Mouse (Mus musculus) testis, adult 2 months (tissue): ENCODE measurements around the gene Bag6. TPM values are rescaled to one million over a fixed set of nuclear protein-coding genes. Genes with fewer than 3 reads are reported as not detected.
A peak's percentile ranks its signal among the peaks of the same experiment; 100 is the strongest.

Source experiments
- H3K27ac ChIP-seq: fragments of 200-500 bp; 2 replicates; pipeline ENCODE4 v1.5.1; 2012; ENCODE audit warnings: low read depth, low read length; ENCODE audit not compliant: control insufficient read depth, insufficient read depth
- H3K27me3 ChIP-seq: fragments of 200-500 bp; 2 replicates; pipeline ENCODE4 v1.6.1; 2012; ENCODE audit warnings: mild to moderate bottlenecking, low read length, moderate library complexity; ENCODE audit not compliant: control insufficient read depth, insufficient read depth
- H3K36me3 ChIP-seq: fragments of 200-500 bp; 2 replicates; pipeline ENCODE4 v1.6.1; 2012; ENCODE audit warnings: mild to moderate bottlenecking, low read length; ENCODE audit not compliant: control insufficient read depth, insufficient read depth
- H3K4me1 ChIP-seq: fragments of 200-500 bp; 2 replicates; pipeline ENCODE4 v1.6.1; 2012; ENCODE audit warnings: low read length; ENCODE audit not compliant: control insufficient read depth, insufficient read depth
- H3K4me3 ChIP-seq: fragments of 200-500 bp; 2 replicates; pipeline ENCODE4 v1.5.1; 2012; ENCODE audit warnings: low read depth, mild to moderate bottlenecking, low read length, moderate library complexity, mixed read lengths; ENCODE audit not compliant: control insufficient read depth
- CTCF ChIP-seq: fragments of 200-500 bp; IDR thresholded peaks from 2 replicates; pipeline ENCODE4 v1.5.1; 2012; ENCODE audit warnings: low read depth, mild to moderate bottlenecking, inconsistent platforms, low read length, moderate library complexity; ENCODE audit not compliant: control insufficient read depth, insufficient read depth, insufficient replicate concordance
- POLR2A ChIP-seq: fragments of 200-500 bp; IDR thresholded peaks from 2 replicates; pipeline ENCODE4 v1.6.1; 2012; ENCODE audit warnings: low read depth, mild to moderate bottlenecking, inconsistent platforms, low read length, moderate library complexity; ENCODE audit not compliant: control insufficient read depth
- polyA plus RNA-seq: library from polyadenylated mRNA; depleted of rRNA; stranded (reverse); fragments of >200 nt; gene quantifications from 2 replicates; pipeline ENCODE4 v1.2.3, GENCODE M21; 2012

Bag6 gene
- polyA plus RNA-seq, 1 experiment: 709 TPM

- H3K27me3 ChIP-seq: no peaks in the 10 kb centered on the region
- H3K27ac ChIP-seq: no peak overlapping the region
- H3K4me1 ChIP-seq: no peaks in the 10 kb centered on the region
- H3K36me3 ChIP-seq: no peaks in the 10 kb centered on the region; the same call in 1 of the 2 replicates
- H3K4me3 ChIP-seq: no peak overlapping the region
- TF ChIP-seq POLR2A: no peak
- TF ChIP-seq CTCF: no peak
These were observed 31.7 kb upstream of the Bag6 start for GRCm38 (mm10) chr17:35103221-35103690.

- Histone ChIP-seq H3K27ac (no peak overlapping the region), H3K4me3 (no peak overlapping the region), H3K36me3 (no peaks in the 10 kb centered on the region; the same call in 1 of the 2 replicates), H3K4me1 (peaks cover 2% of the 10 kb centered on the region), H3K27me3 (no peaks in the 10 kb centered on the region)
- TF ChIP-seq POLR2A (no peak), CTCF (no peak)
These were observed 30.9 kb upstream of the Bag6 start for GRCm38 (mm10) chr17:35104079-35104478.

DNA sequence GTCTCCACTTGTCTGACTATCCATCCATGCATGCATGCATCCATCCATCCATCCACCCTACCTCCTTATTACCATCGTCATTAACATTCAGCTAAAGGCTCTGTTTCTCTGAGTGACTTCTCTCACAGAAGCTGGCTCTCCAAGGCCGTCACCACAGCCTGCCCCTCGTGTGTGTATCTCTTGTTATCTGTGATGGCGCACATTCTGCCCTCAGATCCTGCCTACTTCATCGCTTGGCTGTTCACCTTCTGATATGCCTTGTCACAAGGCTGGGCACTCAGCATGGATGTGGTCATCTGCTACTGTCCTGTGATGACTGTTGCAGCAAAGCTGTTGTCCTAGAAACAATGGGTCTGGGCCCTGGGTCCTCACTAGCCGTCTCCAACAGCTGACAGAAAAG lies 30.2 kb upstream of the Bag6 start:
- H3K36me3 ChIP-seq: no peaks in the 10 kb centered on the region; the same call in 1 of the 2 replicates
- H3K4me3 ChIP-seq: no peak overlapping the region
- H3K27me3 ChIP-seq: no peaks in the 10 kb centered on the region
- no peak overlapping the region for H3K27ac ChIP-seq
- TF ChIP-seq CTCF: no peak
- TF ChIP-seq POLR2A: no peak
- H3K4me1 ChIP-seq: peaks cover 2% of the 10 kb centered on the region

GRCm38 (mm10) chr17:35105740-35106389 lies 29.1 kb upstream of the Bag6 start:
- no peak overlapping the region for H3K27ac ChIP-seq

GRCm38 (mm10) chr17:35106522-35106921 lies 28.5 kb upstream of the Bag6 start:
- Histone ChIP-seq H3K27ac (no peak overlapping the region), H3K36me3 (no peaks in the 10 kb centered on the region; the same call in 1 of the 2 replicates), H3K4me1 (peaks cover 5% of the 10 kb centered on the region), H3K27me3 (no peaks in the 10 kb centered on the region), H3K4me3 (no peak overlapping the region)
- TF ChIP-seq CTCF (no peak), POLR2A (no peak)

More at GRCm38 (mm10) chr17:35105740-35106389, 29.1 kb upstream of the Bag6 start:
- Histone ChIP-seq H3K4me1 (peaks cover 5% of the 10 kb centered on the region), H3K36me3 (no peaks in the 10 kb centered on the region; the same call in 1 of the 2 replicates), H3K4me3 (no peak overlapping the region), H3K27me3 (no peaks in the 10 kb centered on the region)
- TF ChIP-seq POLR2A: no peak
- TF ChIP-seq CTCF: peak; percentile 35; the same call in 1 of the 2 replicates

GRCm38 (mm10) chr17:35108097-35108496 lies 26.9 kb upstream of the Bag6 start, which contains the start of gene Ly6g5c:
Gene Ly6g5c, plus strand, starts transcription at chr17:35108279.
- TF ChIP-seq CTCF: no peak
- TF ChIP-seq POLR2A: no peak
- Histone ChIP-seq H3K27me3 (no peaks in the 10 kb centered on the region), H3K4me3 (no peak within 1 kb of the TSS), H3K27ac (no peak within 1 kb of the TSS), H3K4me1 (peaks cover 5% of the 10 kb centered on the region), H3K36me3 (no peaks in the 10 kb centered on the region)

- Histone ChIP-seq H3K4me1 (peaks cover 5% of the 10 kb centered on the region), H3K27me3 (no peaks in the 10 kb centered on the region), H3K27ac (no peak overlapping the region), H3K36me3 (no peaks in the 10 kb centered on the region), H3K4me3 (no peak overlapping the region)
- TF ChIP-seq CTCF (no peak), POLR2A (no peak)
These were observed 23.2 kb upstream of the Bag6 start for GRCm38 (mm10) chr17:35111774-35112173.

GRCm38 (mm10) chr17:35115046-35116019 lies 19.6 kb upstream of the Bag6 start, which contains the start of gene Ly6g5b:
Gene Ly6g5b, minus strand, starts transcription at chr17:35115428.
- no peak within 1 kb of the TSS for H3K27ac ChIP-seq
- H3K4me3 ChIP-seq: no peak within 1 kb of the TSS
- H3K36me3 ChIP-seq: no peaks in the 10 kb centered on the region; the same call in 1 of the 2 replicates
- TF ChIP-seq POLR2A (no peak), CTCF (0 out of 2 replicates have a peak, but pooled peaks have one; percentile 9)
- peaks cover 5% of the 10 kb centered on the region for H3K4me1 ChIP-seq
- H3K27me3 ChIP-seq: no peaks in the 10 kb centered on the region
